Mouse (Mus musculus) T-helper 2 cell (primary cell): ENCODE measurements around the gene Commd7.
"Not testable (repeated sequence)": the region's sequence is repeated elsewhere in the genome, so short reads cannot be mapped to it uniquely, and the experiment has no call there.

Experiments used
- in situ Hi-C: fragments of 300-600 bp; cut with MboI, MseI; formaldehyde crosslinking; loops from one replicate; pipeline ENCODE4 v1.15.1; 2025; ENCODE audit warnings: high pct_unique_total_duplicates

Commd7 gene

GRCm38 (mm10) chr2:153631976-153632870, at the start of gene Commd7:
Gene Commd7 (minus strand): TSS chr2:153632781.
- in situ Hi-C loops = no loop called here

DNA sequence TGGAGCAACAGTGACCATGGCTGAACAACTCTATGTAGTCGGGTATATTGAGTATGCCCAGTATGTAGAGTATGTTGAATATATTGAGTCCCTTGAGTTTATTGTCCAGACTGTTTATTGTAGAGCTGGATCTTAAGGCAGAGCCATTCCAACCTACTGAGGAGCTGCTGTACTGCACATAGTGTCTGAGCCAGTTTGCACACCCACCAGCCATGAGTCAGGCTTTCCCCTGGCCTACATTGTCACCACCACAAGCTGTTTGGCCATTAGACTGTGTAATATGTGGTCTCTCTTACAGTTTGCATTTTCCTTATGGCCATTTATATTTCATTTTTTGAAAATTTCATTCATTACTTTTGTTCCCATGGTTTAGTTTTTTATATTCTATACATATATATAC, 47.4 kb upstream of the Commd7 start:
- in situ Hi-C loops = loop anchor here (10.0 kb wide), 1 partner anchor 255 kb away; the partner anchor contains the start of gene Bpifb4

GRCm38 (mm10) chr2:153677550-153677949, 45.0 kb upstream of the Commd7 start:
- in situ Hi-C loops = loop anchor here (10.0 kb wide), 1 partner anchor 257 kb away; the partner anchor contains the start of gene Bpifb4

- in situ Hi-C loops = loop anchor here (10.0 kb wide), 1 partner anchor 258 kb away; the partner anchor contains the start of gene Bpifb4
These were observed 44.4 kb upstream of the Commd7 start for GRCm38 (mm10) chr2:153676944-153677343.

- in situ Hi-C loops = loop anchor here (10.0 kb wide), 1 partner anchor 259 kb away; the partner anchor contains the start of gene Bpifb4
These were observed 42.8 kb upstream of the Commd7 start for GRCm38 (mm10) chr2:153675364-153675763.

DNA sequence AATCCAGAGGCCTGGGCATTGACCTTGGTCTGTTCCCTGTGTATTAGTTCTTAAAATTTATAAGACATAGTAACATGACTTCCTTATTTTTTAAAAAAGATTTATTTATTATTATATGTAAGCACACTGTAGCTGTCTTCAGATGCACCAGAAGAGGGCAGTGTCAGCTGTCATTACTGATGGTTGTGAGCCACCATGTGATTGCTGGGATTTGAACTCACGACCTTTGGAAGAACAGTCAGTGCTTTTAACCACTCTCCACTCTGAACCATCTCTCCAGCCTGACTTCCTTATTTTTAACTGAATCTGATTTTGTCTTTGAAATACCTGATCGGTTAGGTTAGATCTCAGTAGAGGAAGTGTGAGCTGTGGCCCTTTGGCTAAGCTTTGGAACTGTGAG, 40.0 kb upstream of the Commd7 start:
- in situ Hi-C loops = loop anchor here (5.0 to 10.0 kb wide), 2 partner anchors 45 to 262 kb away; partner anchors contain the start of gene Bpifb4

DNA sequence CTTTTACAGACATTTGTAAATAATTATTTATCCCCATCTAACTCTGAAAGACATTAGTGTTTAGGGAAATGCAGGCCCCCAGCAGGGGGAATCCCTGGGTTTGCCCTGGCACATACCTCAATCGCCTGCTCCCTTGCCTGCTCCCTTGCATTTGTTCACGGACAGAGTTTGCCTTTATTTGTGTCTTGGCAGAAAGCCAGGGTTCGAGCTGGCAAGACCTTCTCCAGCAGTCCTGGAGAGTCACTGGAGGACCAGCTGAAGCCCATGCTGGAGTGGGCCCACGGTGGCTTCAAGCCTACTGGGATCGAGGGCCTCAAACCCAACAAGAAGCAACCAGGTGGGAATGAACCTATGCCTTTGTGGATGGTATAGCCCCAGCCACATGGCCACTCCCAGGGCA, 37.5 kb upstream of the Commd7 start:
- in situ Hi-C loops = loop anchor here (5.0 to 10.0 kb wide), 2 partner anchors 47 to 265 kb away; partner anchors contain the start of gene Bpifb4

DNA sequence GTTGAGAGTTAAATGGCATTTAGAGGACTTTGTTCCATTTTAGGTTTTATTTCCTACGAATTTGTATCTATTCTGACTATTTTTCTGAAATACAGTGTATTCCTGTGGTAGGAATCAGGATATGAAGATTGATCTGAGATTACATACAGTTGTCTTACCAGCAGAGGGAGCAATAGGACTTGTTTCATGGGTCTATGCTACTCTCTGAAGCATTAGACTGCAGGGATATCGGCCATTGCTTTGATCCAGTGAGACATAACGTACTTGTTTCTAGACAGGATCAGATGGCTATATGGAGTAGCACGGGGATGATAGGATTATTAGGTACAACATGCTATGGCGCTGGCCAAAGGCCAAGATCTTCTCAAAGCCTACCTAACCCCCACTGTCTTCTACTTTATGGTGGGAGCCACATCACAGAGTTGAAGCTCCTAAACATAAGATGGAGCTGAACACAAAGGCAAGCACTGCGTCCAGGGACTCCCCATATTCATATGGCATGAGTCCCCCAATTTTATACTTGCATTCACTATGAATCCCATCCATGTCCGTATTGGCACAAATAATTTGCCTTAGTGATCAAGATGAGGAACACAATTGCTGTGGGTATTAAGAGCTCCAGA, 36.3 kb upstream of the Commd7 start:
- in situ Hi-C loops = no loop called here

DNA sequence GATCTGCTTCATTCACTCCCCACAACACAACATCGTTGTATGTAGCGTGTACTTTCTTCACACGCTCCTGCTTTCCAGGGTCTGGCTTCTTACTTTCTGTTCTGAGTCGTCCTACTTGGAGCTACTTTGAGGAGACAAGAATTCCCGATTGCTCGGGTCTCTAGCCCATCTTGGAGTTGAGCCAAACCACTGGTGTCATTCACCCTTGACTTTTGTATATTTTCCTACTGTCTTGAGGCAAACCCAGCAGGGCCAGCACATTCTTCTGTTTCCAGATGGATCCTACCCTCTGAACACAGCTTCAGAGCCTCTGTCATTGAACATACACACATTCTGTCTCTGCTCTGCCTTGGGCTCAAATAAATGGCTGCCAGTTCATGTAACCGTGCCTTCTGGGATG, 32.8 kb upstream of the Commd7 start:
- in situ Hi-C loops = no loop called here

DNA sequence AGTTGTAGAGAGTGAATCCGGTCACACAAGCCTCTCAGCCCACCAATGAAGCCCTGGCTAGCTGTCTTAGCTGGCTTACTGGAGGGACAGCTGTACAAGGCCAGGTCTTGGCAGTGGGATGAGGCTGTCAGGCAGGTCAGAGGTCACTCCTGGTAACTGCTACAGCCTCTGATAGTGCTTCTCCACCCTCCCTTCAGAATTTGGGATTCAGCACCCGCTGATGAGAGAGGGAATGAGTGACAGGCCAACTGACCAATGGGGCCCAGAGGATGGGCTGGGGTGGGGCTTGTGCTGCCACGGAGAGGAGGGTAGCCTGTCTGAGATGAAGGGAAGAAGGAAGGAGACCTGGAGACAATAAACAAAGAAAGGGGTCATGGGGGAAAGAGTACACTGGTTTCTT, 28.0 kb upstream of the Commd7 start:
- in situ Hi-C loops = no loop called here

DNA sequence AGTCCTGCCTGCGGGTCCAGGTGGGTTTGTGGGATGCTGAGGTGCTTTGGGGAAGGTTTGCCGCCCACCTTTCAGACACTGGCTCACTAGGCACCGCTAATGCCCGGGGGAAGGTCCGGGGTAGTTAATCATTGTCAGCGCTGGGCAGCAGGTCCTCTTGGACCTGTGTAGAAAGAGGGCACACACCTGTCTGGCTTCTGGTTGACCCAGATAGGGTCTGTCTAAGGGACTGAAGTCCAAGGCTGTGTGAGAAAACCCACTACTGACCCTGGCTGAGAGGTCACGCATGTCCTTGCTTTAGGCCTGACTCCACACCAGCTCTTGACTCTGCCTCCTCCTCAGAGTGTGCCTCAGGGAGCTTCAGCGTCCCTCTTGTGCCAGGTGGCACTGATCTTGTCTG, 25.1 kb upstream of the Commd7 start:
- in situ Hi-C loops = not testable (repeated sequence)

- in situ Hi-C loops = no loop called here
These were observed 19.1 kb upstream of the Commd7 start for GRCm38 (mm10) chr2:153651681-153652080.

- in situ Hi-C loops = no loop called here
These were observed 17.6 kb upstream of the Commd7 start for GRCm38 (mm10) chr2:153650014-153650687.

DNA sequence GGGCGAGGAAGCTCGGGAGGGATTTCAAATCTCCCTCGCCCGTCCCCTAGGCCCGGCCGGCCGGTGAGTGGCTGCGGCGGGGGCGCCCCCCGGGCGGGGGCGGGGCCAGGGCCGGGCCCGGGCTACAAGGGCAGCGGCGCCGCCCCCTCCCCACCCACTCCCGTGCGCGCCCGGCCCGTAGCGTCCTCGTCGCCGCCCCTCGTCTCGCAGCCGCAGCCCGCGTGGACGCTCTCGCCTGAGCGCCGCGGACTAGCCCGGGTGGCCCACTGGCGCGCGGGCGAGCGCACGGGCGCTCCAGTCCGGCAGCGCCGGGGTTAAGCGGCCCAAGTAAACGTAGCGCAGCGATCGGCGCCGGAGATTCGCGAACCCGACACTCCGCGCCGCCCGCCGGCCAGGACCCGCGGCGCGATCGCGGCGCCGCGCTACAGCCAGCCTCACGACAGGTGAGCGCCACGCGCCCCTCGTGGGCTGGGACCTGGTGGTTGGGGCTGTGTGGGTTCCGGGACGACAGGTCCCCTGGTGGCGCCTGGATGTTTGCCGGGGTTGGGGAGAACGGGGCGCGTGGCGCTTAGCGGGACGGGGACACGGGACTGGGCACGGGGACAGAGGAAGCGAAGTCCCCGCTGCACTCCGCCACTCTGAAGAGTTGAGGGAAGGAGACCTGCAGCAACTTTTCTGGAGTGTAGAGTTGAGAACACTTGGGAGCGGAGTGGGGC, 16.9 kb upstream of the Commd7 start, which contains the start of gene Dnmt3b:
TSS of gene Dnmt3b (plus strand) at position 153 of the 716 bp plus-strand sequence.
- in situ Hi-C loops = no loop called here

GRCm38 (mm10) chr2:153648773-153649297, 16.3 kb upstream of the Commd7 start:
- in situ Hi-C loops = no loop called here

- in situ Hi-C loops = no loop called here
These were observed 10.4 kb upstream of the Commd7 start for GRCm38 (mm10) chr2:153642999-153643398.

GRCm38 (mm10) chr2:153642496-153642895, 9.9 kb upstream of the Commd7 start:
- in situ Hi-C loops = no loop called here

DNA sequence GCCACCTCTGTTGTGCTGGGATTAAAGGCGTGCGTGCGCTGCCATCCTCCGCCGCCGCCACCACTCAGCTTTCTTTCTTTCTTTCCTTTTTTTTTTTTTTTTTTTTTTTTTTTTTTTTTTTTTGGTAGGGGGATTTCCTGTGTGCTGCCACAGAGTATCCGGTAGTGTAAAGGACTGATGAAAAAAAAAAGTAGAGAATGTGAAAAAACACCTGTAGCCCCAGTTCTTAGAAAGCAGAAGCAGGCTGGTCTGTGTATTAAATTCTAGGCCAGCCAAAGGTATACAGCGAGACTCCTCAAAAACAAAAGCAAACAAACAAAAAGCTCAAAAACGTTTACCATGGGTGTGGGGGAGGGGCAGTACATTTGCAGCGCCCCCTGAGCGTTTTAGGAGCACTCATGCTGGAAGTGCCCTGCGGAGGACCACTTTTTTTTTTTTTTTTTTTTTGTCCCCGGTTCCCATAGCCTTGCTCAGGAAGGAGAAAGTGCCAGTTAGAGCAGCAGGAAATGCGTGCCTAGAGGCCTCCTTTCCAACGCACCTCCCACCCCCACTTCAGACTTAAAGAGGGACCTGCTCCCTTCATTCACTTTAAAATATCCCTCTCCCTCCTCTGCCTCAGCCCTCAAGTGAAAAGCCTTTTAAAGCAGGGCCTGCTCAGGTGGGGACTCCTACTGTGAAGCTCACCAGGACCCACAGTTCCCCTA, 6.5 kb upstream of the Commd7 start:
- in situ Hi-C loops = no loop called here

GRCm38 (mm10) chr2:153633259-153633658, 678 bp upstream of the Commd7 start:
- in situ Hi-C loops = no loop called here

DNA sequence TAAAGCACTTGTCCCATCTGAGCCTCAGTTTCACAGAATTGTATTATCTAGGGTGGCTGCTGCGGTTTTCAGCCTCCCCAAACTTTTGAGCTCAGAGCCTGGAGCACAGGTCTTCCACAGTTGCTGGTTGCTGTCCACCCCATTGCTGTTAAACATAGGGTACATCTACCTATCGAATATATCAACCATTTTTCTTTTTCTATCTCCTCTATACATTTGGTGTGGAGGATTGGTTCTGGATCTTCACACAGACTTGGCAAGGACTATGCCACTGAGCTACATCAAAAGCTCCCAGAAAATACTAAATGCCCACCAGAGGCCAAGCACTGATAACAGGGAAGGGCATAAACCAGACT, 268 bp upstream of the Commd7 start:
- in situ Hi-C loops = no loop called here
